ENCODE assay signal across 16 mouse cellular contexts in genomic region chr11:53068479-53069065, GRCm38 (mm10).
DNase-seq lines count a peak whose midpoint lies in the region; ATAC-seq and TF ChIP-seq lines count a peak whose summit lies in the region.
"Had no signal": no experiment of that assay in that cellular context is flagged by ENCODE, and none has a peak within 500 bp of the region (broad histone marks: within the 10 kb centered on the region; RNA-seq: fewer than 3 reads in every experiment).

No protein-coding gene starts in this region.

- H3K4me3 ChIP-seq in forebrain, embryonic 14.5 days (ENCODE audit: low read depth, low read length), result no peak overlapping the region
- no peak overlapping the region for H3K4me3 ChIP-seq in forebrain, embryonic 10.5 days
- no peak overlapping the region for H3K4me3 ChIP-seq in hindbrain, embryonic 12.5 days
- H3K4me3 ChIP-seq in hindbrain, embryonic 11.5 days (ENCODE audit: low read depth, low read length), result no peak overlapping the region
- H3K4me3 ChIP-seq in limb, embryonic 15.5 days, result no peak overlapping the region
- H3K4me3 ChIP-seq in layer of hippocampus, adult 2 months, result no peak overlapping the region
- H3K4me3 ChIP-seq: intestine, embryonic 15.5 days had no signal

- no peak for TF ChIP-seq CTCF in layer of hippocampus, adult 2 months (conservative IDR thresholded peaks at IDR 0.05)

- no peaks in the 10 kb centered on the region for H3K9me3 ChIP-seq in forebrain, embryonic 14.5 days (replicated peaks; ENCODE audit: control insufficient read depth, low read length)
- no peaks in the 10 kb centered on the region for H3K9me3 ChIP-seq in forebrain, embryonic 10.5 days
- H3K9me3 ChIP-seq in hindbrain, embryonic 12.5 days (replicated peaks), result no peaks in the 10 kb centered on the region
- H3K9me3 ChIP-seq in hindbrain, embryonic 11.5 days (ENCODE audit: control insufficient read depth, low read length), result no peaks in the 10 kb centered on the region
- no peaks in the 10 kb centered on the region for H3K9me3 ChIP-seq in limb, embryonic 15.5 days
- H3K9me3 ChIP-seq: intestine, embryonic 15.5 days had no signal

- H3K9ac ChIP-seq in forebrain, embryonic 14.5 days (ENCODE audit: low read length), result no peak overlapping the region
- H3K9ac ChIP-seq in hindbrain, embryonic 12.5 days, result no peak overlapping the region
- no peak overlapping the region for H3K9ac ChIP-seq in hindbrain, embryonic 11.5 days (ENCODE audit: low read depth, low read length)
- no peak overlapping the region for H3K9ac ChIP-seq in limb, embryonic 15.5 days
- H3K9ac ChIP-seq: intestine, embryonic 15.5 days; liver, postnatal 0 days had no signal

- ATAC-seq in forebrain, embryonic 14.5 days, result peak; percentile 40; the same call in 1 of the 2 replicates
- no peak for ATAC-seq in hindbrain, embryonic 12.5 days (ENCODE audit: low FRiP score)
- no peak for ATAC-seq in hindbrain, embryonic 11.5 days (ENCODE audit: low FRiP score)
- 0 out of 2 replicates have a peak, but pooled peaks have one; percentile 7 for ATAC-seq in limb, embryonic 15.5 days (ENCODE audit: insufficient number of reproducible peaks, low FRiP score, low TSS enrichment, low read depth)
- ATAC-seq: intestine, embryonic 15.5 days; liver, postnatal 0 days; Patski had no signal

- no peaks in the 10 kb centered on the region; the same call in 1 of the 2 replicates for H3K4me1 ChIP-seq in forebrain, embryonic 14.5 days (ENCODE audit: control insufficient read depth, insufficient read depth, low read length)
- peaks cover 20% of the 10 kb centered on the region for H3K4me1 ChIP-seq in forebrain, embryonic 10.5 days
- peaks cover 15% of the 10 kb centered on the region for H3K4me1 ChIP-seq in hindbrain, embryonic 12.5 days
- H3K4me1 ChIP-seq in hindbrain, embryonic 11.5 days (replicated peaks; ENCODE audit: control insufficient read depth, insufficient read depth, low read length), result peaks cover 3% of the 10 kb centered on the region; the same call in 1 of the 2 replicates
- H3K4me1 ChIP-seq in limb, embryonic 15.5 days, result peaks cover 16% of the 10 kb centered on the region; the same call in 1 of the 2 replicates
- H3K4me1 ChIP-seq: intestine, embryonic 15.5 days had no signal

- H3K4me2 ChIP-seq in forebrain, embryonic 14.5 days (ENCODE audit: low read length), result no peak overlapping the region
- H3K4me2 ChIP-seq in hindbrain, embryonic 12.5 days (replicated peaks), result no peak overlapping the region
- H3K4me2 ChIP-seq in hindbrain, embryonic 11.5 days (replicated peaks; ENCODE audit: low read depth, low read length), result no peak overlapping the region
- no peak overlapping the region for H3K4me2 ChIP-seq in limb, embryonic 15.5 days
- H3K4me2 ChIP-seq: intestine, embryonic 15.5 days had no signal

- DNase-seq in forebrain, embryonic 14.5 days (ENCODE audit: low spot score), result peak; percentile 48
- no peak for DNase-seq in forebrain, embryonic 10.5 days (ENCODE audit: extremely low spot score, low spot score)
- DNase-seq in hindbrain, embryonic 11.5 days (ENCODE audit: low spot score), result no peak
- DNase-seq in right cerebral cortex, postnatal 14 days, result peak; percentile 19
- DNase-seq in right cerebral cortex, adult 18-20 months, result no peak
- no peak for DNase-seq in layer of hippocampus, adult 2 months (ENCODE audit: low spot score in 2 of 2)
- DNase-seq: cerebellum, adult 11 months; heart, adult 18-20 months; heart, postnatal 4 days; liver, postnatal 0 days; lung, postnatal 14 days; thymus, postnatal 4 days had no signal

- no peaks in the 10 kb centered on the region for H3K36me3 ChIP-seq in forebrain, embryonic 14.5 days (ENCODE audit: control insufficient read depth, insufficient read depth, low read length)
- no peaks in the 10 kb centered on the region for H3K36me3 ChIP-seq in forebrain, embryonic 10.5 days (replicated peaks)
- no peaks in the 10 kb centered on the region for H3K36me3 ChIP-seq in hindbrain, embryonic 12.5 days
- no peaks in the 10 kb centered on the region for H3K36me3 ChIP-seq in hindbrain, embryonic 11.5 days (ENCODE audit: control insufficient read depth, insufficient read depth, low read length)
- H3K36me3 ChIP-seq in limb, embryonic 15.5 days, result no peaks in the 10 kb centered on the region
- H3K36me3 ChIP-seq: intestine, embryonic 15.5 days had no signal

- no peak overlapping the region for H3K27ac ChIP-seq in forebrain, embryonic 14.5 days (ENCODE audit: low read depth, low read length)
- no peak overlapping the region for H3K27ac ChIP-seq in forebrain, embryonic 10.5 days
- H3K27ac ChIP-seq in hindbrain, embryonic 12.5 days, result peak overlapping the region; percentile 37
- no peak overlapping the region for H3K27ac ChIP-seq in hindbrain, embryonic 11.5 days (ENCODE audit: low read depth, low read length)
- no peak overlapping the region; the same call in 1 of the 2 replicates for H3K27ac ChIP-seq in limb, embryonic 15.5 days
- no peak overlapping the region for H3K27ac ChIP-seq in layer of hippocampus, adult 2 months
- H3K27ac ChIP-seq: intestine, embryonic 15.5 days had no signal

- WGBS in forebrain, embryonic 14.5 days, result 43% methylated on average over 16 of the region's 16 CpGs
- 63% methylated on average over 16 of the region's 16 CpGs for WGBS in forebrain, embryonic 10.5 days
- 72% methylated on average over 16 of the region's 16 CpGs for WGBS in hindbrain, embryonic 12.5 days
- WGBS in hindbrain, embryonic 11.5 days, result 66% methylated on average over 16 of the region's 16 CpGs
- WGBS in limb, embryonic 15.5 days, result 35% methylated on average over 16 of the region's 16 CpGs

- no peaks in the 10 kb centered on the region for H3K27me3 ChIP-seq in forebrain, embryonic 14.5 days (replicated peaks; ENCODE audit: control insufficient read depth, insufficient read depth, low read length)
- H3K27me3 ChIP-seq in forebrain, embryonic 10.5 days (ENCODE audit: poor library complexity, severe bottlenecking), result peaks cover 86% of the 10 kb centered on the region
- H3K27me3 ChIP-seq in hindbrain, embryonic 12.5 days, result peaks cover 3% of the 10 kb centered on the region; the same call in 1 of the 2 replicates
- no peaks in the 10 kb centered on the region for H3K27me3 ChIP-seq in hindbrain, embryonic 11.5 days (ENCODE audit: control insufficient read depth, insufficient read depth, low read length)
- 0 out of 2 replicates have a peak, but pooled peaks cover 8% of the 10 kb centered on the region for H3K27me3 ChIP-seq in limb, embryonic 15.5 days
- H3K27me3 ChIP-seq: intestine, embryonic 15.5 days had no signal

Comparison
In these comparisons a context has a peak if more than half of its experiments do, and no peak if none do; other contexts are left out.
1. DNase-seq: peak in forebrain, embryonic 14.5 days (single experiment) and right cerebral cortex, postnatal 14 days (single experiment); none in forebrain, embryonic 10.5 days (single experiment), hindbrain, embryonic 11.5 days (single experiment), right cerebral cortex, adult 18-20 months (single experiment) and layer of hippocampus, adult 2 months (0 of 2).
2. ATAC-seq: peak in forebrain, embryonic 14.5 days (single experiment) and limb, embryonic 15.5 days (single experiment); none in hindbrain, embryonic 12.5 days (single experiment) and hindbrain, embryonic 11.5 days (single experiment).